Mouse (Mus musculus): ENCODE measurements around the gene Trip10. TPM values are rescaled to one million over a fixed set of nuclear protein-coding genes. Genes with fewer than 3 reads are reported as not detected.

Gene Trip10
- polyA plus RNA-seq, 1 experiment from 2014 or later, result 32.3 TPM

DNA sequence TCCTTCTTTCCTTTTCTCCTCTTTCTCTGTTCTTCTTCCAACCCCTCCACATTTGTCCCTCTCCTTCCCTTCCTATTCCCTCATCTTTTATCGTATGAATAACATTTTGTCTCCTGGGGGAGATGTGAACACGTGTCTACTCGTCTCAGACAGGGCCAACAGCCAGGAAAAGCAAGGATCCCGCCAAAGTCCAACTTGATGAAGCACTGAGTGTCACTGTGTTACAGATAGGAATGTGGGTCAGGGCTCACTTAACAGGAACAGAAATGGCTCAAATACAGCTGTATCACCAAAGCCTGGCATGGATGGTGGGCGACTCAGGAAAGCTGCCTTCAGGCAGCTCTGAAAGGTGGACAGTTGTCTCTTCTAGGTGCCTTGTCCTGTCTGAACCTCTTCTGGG lies 40.0 kb downstream of the Trip10 start:
- Histone ChIP-seq H3K4me2 (ENCODE audit: low read depth, low read length) (no peak overlapping the region), H3K27ac (replicated peaks; ENCODE audit: low read depth, low read length) (no peak overlapping the region), H3K36me3 (ENCODE audit: control insufficient read depth, insufficient read depth, low read length) (no peaks in the 10 kb centered on the region), H3K9ac (ENCODE audit: low read depth, low read length) (no peak overlapping the region), H3K27me3 (replicated peaks; ENCODE audit: control insufficient read depth, insufficient read depth, low read length) (no peaks in the 10 kb centered on the region), H3K4me3 (ENCODE audit: low read depth, low read length) (no peak overlapping the region), H3K4me1 (ENCODE audit: control insufficient read depth, insufficient read depth, low read length) (no peaks in the 10 kb centered on the region), H3K9me3 (ENCODE audit: control insufficient read depth, low read length) (no peaks in the 10 kb centered on the region)
- ATAC-seq (ENCODE audit: low read depth) (no peak), DNase-seq (ENCODE audit: low spot score) (no peak)
- WGBS, result 72% methylated on average over 5 of the region's 5 CpGs

DNA sequence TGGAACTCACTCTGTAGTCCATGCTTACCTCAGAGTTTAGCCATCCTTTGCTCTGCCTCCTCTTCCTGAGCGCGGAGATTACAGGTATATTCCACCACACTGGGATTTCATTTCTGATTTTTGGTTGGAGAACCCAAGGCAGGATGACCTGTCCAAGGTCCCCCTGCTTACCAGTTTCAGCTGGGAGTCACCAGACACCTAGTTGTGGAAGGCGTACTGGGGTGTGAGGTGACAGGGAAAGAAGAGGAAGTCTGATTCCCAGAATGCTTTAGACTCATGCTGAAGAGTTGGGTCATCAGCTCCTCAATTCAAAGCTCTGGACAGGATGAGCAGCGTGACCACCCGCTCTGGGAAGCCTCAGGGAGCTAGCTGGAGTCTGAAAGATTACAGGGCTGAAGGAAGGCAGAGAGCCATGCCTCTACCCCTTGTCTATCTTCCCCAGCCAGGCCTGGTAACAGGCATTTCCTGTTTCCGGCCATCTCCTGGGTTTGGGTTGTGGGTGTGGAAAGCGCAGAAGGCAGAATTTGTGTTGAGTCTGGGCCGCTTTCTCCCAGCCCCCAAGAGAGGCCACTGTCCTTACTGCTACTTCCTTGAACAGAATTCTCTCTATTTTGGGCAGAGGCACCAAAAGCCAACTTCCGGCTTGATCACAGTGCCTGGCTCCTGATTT lies 40.9 kb downstream of the Trip10 start:
- DNase-seq (ENCODE audit: low spot score) (peak; percentile 6), ATAC-seq (ENCODE audit: low read depth) (no peak)
- Histone ChIP-seq H3K36me3 (ENCODE audit: control insufficient read depth, insufficient read depth, low read length) (no peaks in the 10 kb centered on the region), H3K9ac (ENCODE audit: low read depth, low read length) (no peak overlapping the region), H3K4me3 (ENCODE audit: low read depth, low read length) (no peak overlapping the region), H3K9me3 (ENCODE audit: control insufficient read depth, low read length) (no peaks in the 10 kb centered on the region), H3K27me3 (replicated peaks; ENCODE audit: control insufficient read depth, insufficient read depth, low read length) (no peaks in the 10 kb centered on the region), H3K27ac (replicated peaks; ENCODE audit: low read depth, low read length) (no peak overlapping the region), H3K4me1 (ENCODE audit: control insufficient read depth, insufficient read depth, low read length) (no peaks in the 10 kb centered on the region), H3K4me2 (ENCODE audit: low read depth, low read length) (no peak overlapping the region)
- 87% methylated on average over 9 of the region's 9 CpGs for WGBS

DNA sequence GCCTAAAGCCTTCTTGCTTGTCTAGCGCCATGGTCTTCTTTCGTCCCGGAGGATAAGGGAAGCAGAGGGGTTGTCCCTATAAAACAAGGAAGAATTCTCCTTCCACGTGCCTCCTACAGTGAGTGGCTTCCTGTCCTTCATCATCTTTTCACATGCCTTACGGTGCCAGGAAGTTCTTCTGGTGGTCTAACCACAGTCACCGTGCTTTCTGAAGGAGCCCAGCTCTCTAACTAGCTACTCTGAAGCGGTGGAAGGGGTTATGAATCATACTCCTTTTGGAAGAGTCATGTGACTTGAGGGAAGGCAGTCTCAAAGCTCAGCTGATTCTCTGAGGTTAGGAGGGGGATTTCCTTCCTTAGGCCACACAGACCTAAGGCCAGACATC lies 41.4 kb downstream of the Trip10 start:
- H3K27me3 ChIP-seq (replicated peaks; ENCODE audit: control insufficient read depth, insufficient read depth, low read length), result no peaks in the 10 kb centered on the region
- H3K4me3 ChIP-seq (ENCODE audit: low read depth, low read length), result no peak overlapping the region
- WGBS, result 81% methylated on average over 7 of the region's 7 CpGs
- no peak for ATAC-seq (ENCODE audit: low read depth)
- no peaks in the 10 kb centered on the region for H3K4me1 ChIP-seq (ENCODE audit: control insufficient read depth, insufficient read depth, low read length)
- no peak overlapping the region for H3K27ac ChIP-seq (replicated peaks; ENCODE audit: low read depth, low read length)
- H3K9me3 ChIP-seq (ENCODE audit: control insufficient read depth, low read length), result no peaks in the 10 kb centered on the region
- no peak overlapping the region for H3K4me2 ChIP-seq (ENCODE audit: low read depth, low read length)
- no peak overlapping the region for H3K9ac ChIP-seq (ENCODE audit: low read depth, low read length)
- H3K36me3 ChIP-seq (ENCODE audit: control insufficient read depth, insufficient read depth, low read length), result no peaks in the 10 kb centered on the region
- DNase-seq (ENCODE audit: low spot score), result no peak

DNA sequence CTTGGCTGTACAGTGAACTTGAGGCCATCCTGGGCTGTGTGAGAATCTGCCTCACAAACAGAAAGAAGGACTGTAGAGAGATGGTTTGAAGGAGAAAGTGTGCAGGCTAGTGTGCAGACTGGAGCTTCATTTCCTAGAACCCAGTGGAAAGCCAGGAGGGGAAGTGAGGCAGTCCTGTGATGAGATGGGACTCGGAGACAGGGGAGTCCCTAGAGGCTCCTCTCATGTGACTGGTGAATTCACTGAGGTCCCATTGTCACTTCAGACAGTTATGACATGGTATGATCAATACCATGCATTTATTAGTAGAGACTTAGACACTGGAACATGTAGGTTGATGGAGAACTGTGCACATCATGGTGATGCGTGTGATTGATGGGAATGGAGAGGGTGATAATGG lies 43.0 kb downstream of the Trip10 start:
- Histone ChIP-seq H3K27ac (replicated peaks; ENCODE audit: low read depth, low read length) (no peak overlapping the region), H3K4me2 (ENCODE audit: low read depth, low read length) (no peak overlapping the region), H3K9me3 (ENCODE audit: control insufficient read depth, low read length) (no peaks in the 10 kb centered on the region), H3K36me3 (ENCODE audit: control insufficient read depth, insufficient read depth, low read length) (no peaks in the 10 kb centered on the region), H3K4me3 (ENCODE audit: low read depth, low read length) (no peak overlapping the region), H3K9ac (ENCODE audit: low read depth, low read length) (no peak overlapping the region), H3K4me1 (ENCODE audit: control insufficient read depth, insufficient read depth, low read length) (no peaks in the 10 kb centered on the region), H3K27me3 (replicated peaks; ENCODE audit: control insufficient read depth, insufficient read depth, low read length) (no peaks in the 10 kb centered on the region)
- ATAC-seq (ENCODE audit: low read depth) (no peak), DNase-seq (ENCODE audit: low spot score) (no peak)
- 86% methylated on average over 2 of the region's 2 CpGs for WGBS

DNA sequence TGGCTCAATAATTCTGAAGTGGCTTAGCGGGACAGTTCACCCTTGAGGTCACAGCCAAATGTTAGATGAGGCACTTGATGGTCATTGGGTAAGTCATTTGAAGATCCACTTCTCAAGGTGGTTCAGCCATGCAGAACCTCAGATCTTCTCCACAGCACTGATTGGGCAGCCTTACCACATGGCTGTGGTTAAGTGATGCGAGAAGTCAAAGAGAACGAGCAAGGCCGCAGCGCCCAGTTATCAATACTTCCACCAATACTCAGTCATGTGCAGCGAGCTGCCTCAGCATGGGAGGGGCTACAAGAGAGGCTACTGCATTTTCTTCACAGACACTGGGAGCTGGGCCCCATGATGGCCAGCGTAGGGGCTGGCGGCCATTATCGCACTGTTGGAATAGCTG lies 43.7 kb downstream of the Trip10 start:
- Histone ChIP-seq H3K9ac (ENCODE audit: low read depth, low read length) (no peak overlapping the region), H3K27me3 (replicated peaks; ENCODE audit: control insufficient read depth, insufficient read depth, low read length) (no peaks in the 10 kb centered on the region), H3K4me3 (ENCODE audit: low read depth, low read length) (no peak overlapping the region), H3K27ac (replicated peaks; ENCODE audit: low read depth, low read length) (no peak overlapping the region), H3K36me3 (ENCODE audit: control insufficient read depth, insufficient read depth, low read length) (no peaks in the 10 kb centered on the region), H3K4me2 (ENCODE audit: low read depth, low read length) (no peak overlapping the region), H3K9me3 (ENCODE audit: control insufficient read depth, low read length) (no peaks in the 10 kb centered on the region), H3K4me1 (ENCODE audit: control insufficient read depth, insufficient read depth, low read length) (no peaks in the 10 kb centered on the region)
- DNase-seq (ENCODE audit: low spot score) (no peak), ATAC-seq (ENCODE audit: low read depth) (no peak)
- 92% methylated on average over 9 of the region's 9 CpGs for WGBS

DNA sequence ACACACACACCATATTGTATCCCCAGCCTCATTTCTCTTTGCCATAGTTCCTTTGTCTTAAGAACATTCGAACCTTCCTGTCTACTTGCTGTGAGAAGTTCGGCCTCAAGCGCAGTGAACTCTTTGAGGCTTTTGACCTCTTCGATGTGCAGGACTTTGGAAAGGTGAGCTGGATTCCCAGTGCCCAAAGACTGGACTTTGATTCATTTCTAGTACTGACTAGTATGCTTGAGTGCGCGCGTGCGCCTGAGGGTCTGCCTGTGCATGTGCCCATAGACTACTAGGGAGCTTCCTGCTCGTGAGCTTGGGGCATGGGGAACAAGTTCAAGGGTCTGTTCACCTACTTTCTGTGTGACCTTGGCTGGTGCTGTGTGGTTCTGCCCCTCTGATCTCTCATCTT lies 46.7 kb downstream of the Trip10 start:
- Histone ChIP-seq H3K36me3 (ENCODE audit: control insufficient read depth, insufficient read depth, low read length) (no peaks in the 10 kb centered on the region), H3K4me1 (ENCODE audit: control insufficient read depth, insufficient read depth, low read length) (no peaks in the 10 kb centered on the region), H3K27me3 (replicated peaks; ENCODE audit: control insufficient read depth, insufficient read depth, low read length) (no peaks in the 10 kb centered on the region), H3K9ac (ENCODE audit: low read depth, low read length) (no peak overlapping the region), H3K4me3 (ENCODE audit: low read depth, low read length) (no peak overlapping the region), H3K9me3 (ENCODE audit: control insufficient read depth, low read length) (no peaks in the 10 kb centered on the region), H3K4me2 (ENCODE audit: low read depth, low read length) (no peak overlapping the region), H3K27ac (replicated peaks; ENCODE audit: low read depth, low read length) (no peak overlapping the region)
- no peak for DNase-seq (ENCODE audit: low spot score)
- WGBS, result 93% methylated on average over 9 of the region's 9 CpGs
- no peak for ATAC-seq (ENCODE audit: low read depth)

DNA sequence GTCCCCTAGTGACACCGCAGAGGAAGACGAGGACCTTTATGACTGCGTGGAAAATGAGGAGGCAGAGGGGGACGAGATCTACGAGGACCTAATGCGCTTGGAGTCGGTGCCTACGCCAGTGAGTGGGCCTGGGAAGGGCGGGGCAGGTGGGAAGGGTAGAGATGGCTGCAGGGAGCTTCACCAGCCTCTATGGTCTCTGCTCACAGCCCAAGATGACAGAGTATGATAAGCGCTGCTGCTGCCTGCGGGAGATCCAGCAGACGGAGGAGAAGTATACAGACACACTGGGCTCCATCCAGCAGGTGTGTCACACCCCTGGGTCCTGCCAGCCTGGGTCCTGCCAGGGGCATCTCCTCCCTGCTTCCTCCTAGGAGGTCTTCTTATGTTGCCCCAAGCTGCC lies 47.8 kb downstream of the Trip10 start:
- no peak for ATAC-seq (ENCODE audit: low read depth)
- no peaks in the 10 kb centered on the region for H3K36me3 ChIP-seq (ENCODE audit: control insufficient read depth, insufficient read depth, low read length)
- no peak overlapping the region for H3K4me3 ChIP-seq (ENCODE audit: low read depth, low read length)
- H3K4me2 ChIP-seq (ENCODE audit: low read depth, low read length), result no peak overlapping the region
- H3K4me1 ChIP-seq (ENCODE audit: control insufficient read depth, insufficient read depth, low read length), result no peaks in the 10 kb centered on the region
- H3K9me3 ChIP-seq (ENCODE audit: control insufficient read depth, low read length), result no peaks in the 10 kb centered on the region
- WGBS, result 89% methylated on average over 12 of the region's 12 CpGs
- H3K27ac ChIP-seq (replicated peaks; ENCODE audit: low read depth, low read length), result no peak overlapping the region
- no peak overlapping the region for H3K9ac ChIP-seq (ENCODE audit: low read depth, low read length)
- DNase-seq (ENCODE audit: low spot score), result no peak
- H3K27me3 ChIP-seq (replicated peaks; ENCODE audit: control insufficient read depth, insufficient read depth, low read length), result no peaks in the 10 kb centered on the region

DNA sequence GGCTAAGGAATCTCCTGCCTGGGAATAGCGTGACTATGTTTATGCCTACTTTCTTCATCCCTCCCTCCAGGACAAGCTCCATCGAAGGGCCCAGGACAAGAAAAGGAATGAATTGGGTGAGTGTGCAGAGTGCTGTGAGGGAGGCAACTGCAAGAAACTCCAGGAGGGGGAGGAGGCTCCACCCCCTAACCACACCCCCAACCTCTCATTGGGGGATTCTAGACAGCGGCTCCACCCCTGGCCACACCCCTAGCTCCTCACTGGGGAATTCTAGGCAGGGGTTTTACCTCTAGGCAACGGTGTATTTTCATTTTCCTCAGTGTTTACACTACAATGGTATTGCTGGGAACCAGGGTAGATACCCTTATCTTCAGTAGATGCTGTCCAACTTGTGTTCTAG lies 56.3 kb downstream of the Trip10 start:
- ATAC-seq (ENCODE audit: low read depth), result no peak
- DNase-seq (ENCODE audit: low spot score), result no peak
- WGBS, result 74% methylated on average over 4 of the region's 4 CpGs
- Histone ChIP-seq H3K27me3 (replicated peaks; ENCODE audit: control insufficient read depth, insufficient read depth, low read length) (no peaks in the 10 kb centered on the region), H3K36me3 (ENCODE audit: control insufficient read depth, insufficient read depth, low read length) (no peaks in the 10 kb centered on the region), H3K4me3 (ENCODE audit: low read depth, low read length) (no peak overlapping the region), H3K27ac (replicated peaks; ENCODE audit: low read depth, low read length) (no peak overlapping the region), H3K9ac (ENCODE audit: low read depth, low read length) (no peak overlapping the region), H3K4me1 (ENCODE audit: control insufficient read depth, insufficient read depth, low read length) (no peaks in the 10 kb centered on the region), H3K9me3 (ENCODE audit: control insufficient read depth, low read length) (no peaks in the 10 kb centered on the region), H3K4me2 (ENCODE audit: low read depth, low read length) (no peak overlapping the region)

DNA sequence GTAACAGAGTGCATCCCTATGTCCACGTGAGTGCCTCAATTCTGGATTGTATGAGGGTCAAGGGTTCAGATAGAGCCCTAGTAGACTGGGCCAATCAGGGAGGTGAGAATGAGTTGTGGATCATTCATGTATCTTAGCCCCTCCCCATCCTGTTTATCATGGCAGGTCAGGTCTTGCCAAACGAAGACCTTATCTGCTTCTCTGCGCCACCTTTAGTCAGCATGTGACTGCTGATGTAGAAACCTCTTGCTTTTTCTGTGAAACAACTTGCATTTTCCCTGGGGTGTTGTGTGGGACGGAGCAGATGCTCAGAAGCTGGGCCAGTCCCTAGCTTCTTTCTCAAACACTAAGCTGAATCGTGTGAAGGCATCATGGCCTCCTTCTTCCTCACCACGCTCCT lies 57.8 kb downstream of the Trip10 start:
- Histone ChIP-seq H3K4me1 (ENCODE audit: control insufficient read depth, insufficient read depth, low read length) (no peaks in the 10 kb centered on the region), H3K9ac (ENCODE audit: low read depth, low read length) (no peak overlapping the region), H3K4me2 (ENCODE audit: low read depth, low read length) (no peak overlapping the region), H3K36me3 (ENCODE audit: control insufficient read depth, insufficient read depth, low read length) (no peaks in the 10 kb centered on the region), H3K27me3 (replicated peaks; ENCODE audit: control insufficient read depth, insufficient read depth, low read length) (no peaks in the 10 kb centered on the region), H3K4me3 (ENCODE audit: low read depth, low read length) (no peak overlapping the region), H3K27ac (replicated peaks; ENCODE audit: low read depth, low read length) (no peak overlapping the region), H3K9me3 (ENCODE audit: control insufficient read depth, low read length) (no peaks in the 10 kb centered on the region)
- 79% methylated on average over 6 of the region's 6 CpGs for WGBS
- DNase-seq (ENCODE audit: low spot score) (no peak), ATAC-seq (ENCODE audit: low read depth) (no peak)
